Mouse (Mus musculus) left cerebral cortex, postnatal 14 days (tissue): ENCODE measurements at regions not wholly inside any gene's neighbourhood (a gene's known extent, or its start where the extent isn't known, plus 50 kb on each side); places are given as distances from the start of the nearest gene placed in this dataset.
"Not testable (repeated sequence)": the region's sequence is repeated elsewhere in the genome, so short reads cannot be mapped to it uniquely, and the experiment has no call there.

ENCODE experiments used
- DNase-seq, 2 experiments: peaks; one replicate each; pipeline ENCODE4 v3.0.0; 2021 to 2022; ENCODE audit warnings: low spot score in 2 of 2, mixed read lengths in 1 of 2
- intact Hi-C: fragments of 180-260 bp; cut with DNase I; formaldehyde crosslinking; loops from one replicate; pipeline ENCODE4 v1.15.1; 2025

- intact Hi-C loops: no loop called here
- no peak for DNase-seq
These were observed 304.3 kb upstream of the Chordc1 start for GRCm38 (mm10) chr9:17987606-17988005.

DNA sequence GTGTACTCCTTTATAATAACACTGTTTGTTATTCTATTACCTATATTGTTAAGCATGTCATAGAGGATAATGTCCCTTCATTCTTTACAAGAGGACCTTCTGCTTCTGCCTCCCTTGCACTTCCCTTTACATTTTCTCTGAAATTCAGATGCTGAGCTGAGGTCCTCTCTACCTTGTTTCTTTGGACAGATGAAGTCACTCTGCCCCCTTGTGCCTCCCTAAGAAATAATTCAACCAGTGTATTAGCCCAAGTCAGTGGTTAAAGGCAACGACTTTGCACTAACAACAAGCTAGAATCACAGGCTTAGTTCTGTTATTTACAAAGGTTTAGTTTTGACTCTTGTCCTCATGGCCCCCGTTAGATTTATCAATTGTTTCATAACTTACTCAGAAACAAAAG is 289.4 kb upstream of the Chordc1 start:
- DNase-seq: peak; percentile 3 to 34
- intact Hi-C loops: no loop called here

- no peak for DNase-seq
- intact Hi-C loops: no loop called here
These were observed 250.6 kb upstream of the Chordc1 start for GRCm38 (mm10) chr9:18041346-18041745.

- not testable (repeated sequence) for DNase-seq
These were observed 249.3 kb upstream of the Chordc1 start for GRCm38 (mm10) chr9:18042636-18043035.

GRCm38 (mm10) chr9:18076942-18077341 is 215.0 kb upstream of the Chordc1 start:
- intact Hi-C loops: no loop called here
- DNase-seq: no peak

More at GRCm38 (mm10) chr9:18042636-18043035, 249.3 kb upstream of the Chordc1 start:
- intact Hi-C loops: not testable (repeated sequence)

GRCm38 (mm10) chr9:18078446-18078845 is 213.5 kb upstream of the Chordc1 start:
- intact Hi-C loops, DNase-seq: not testable (repeated sequence)

DNA sequence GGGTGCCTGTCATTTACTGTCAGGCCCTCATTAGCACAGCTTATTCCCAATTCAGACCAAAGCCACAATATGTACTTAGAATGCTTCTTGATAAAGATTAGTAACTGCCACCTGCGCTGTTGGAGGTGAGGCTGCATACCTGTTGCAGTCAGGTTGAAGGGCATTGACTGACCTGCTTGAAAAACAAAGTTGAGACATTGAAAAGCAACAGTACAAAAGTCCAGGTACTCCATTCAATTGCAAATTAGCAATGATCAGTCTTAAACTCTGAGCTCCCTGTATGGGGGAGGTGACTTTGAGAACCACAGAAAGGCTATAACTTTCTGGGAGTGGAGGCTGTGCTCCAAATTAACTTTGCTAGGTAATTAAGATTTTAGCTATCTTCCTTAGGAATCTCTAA is 212.8 kb upstream of the Chordc1 start:
- DNase-seq, intact Hi-C loops: not testable (repeated sequence)
